Mouse (Mus musculus) cortical plate, adult 2 months (tissue): Measurements from ENCODE around the gene Krt80.

Source experiments
- CTCF ChIP-seq: fragments of 200-500 bp; IDR thresholded peaks from 2 replicates; pipeline ENCODE4 v1.5.1; 2011; ENCODE audit warnings: mild to moderate bottlenecking, control low read depth, low read length; ENCODE audit not compliant: insufficient read depth; ENCODE audit errors: extremely low read depth
- POLR2A ChIP-seq: fragments of 200-500 bp; IDR thresholded peaks from 2 replicates; pipeline ENCODE4 v1.6.1; 2011; ENCODE audit warnings: mild to moderate bottlenecking, low read length, control low read depth; ENCODE audit not compliant: insufficient read depth; ENCODE audit errors: extremely low read depth

- TF ChIP-seq CTCF (no peak), POLR2A (no peak)
Observed at GRCm38 (mm10) chr15:101382811-101383210, 12.8 kb upstream of the Krt80 start.
